Mouse (Mus musculus) layer of hippocampus, postnatal 36 days (tissue): ENCODE data around the gene Dlgap3. TPM values are rescaled to one million over a fixed set of nuclear protein-coding genes. Genes with fewer than 3 reads are reported as not detected.

Source experiments
- DNase-seq, 2 experiments: peaks; one replicate each; pipeline ENCODE4 v3.0.0; 2022
- total RNA-seq, 2 experiments: library from RNA; stranded (reverse); gene quantifications; 2 replicates each; pipeline ENCODE4 v1.2.3; 2021

The Dlgap3 gene
- total RNA-seq, 2 experiments from 2014 or later: 283 to 287 TPM

DNA sequence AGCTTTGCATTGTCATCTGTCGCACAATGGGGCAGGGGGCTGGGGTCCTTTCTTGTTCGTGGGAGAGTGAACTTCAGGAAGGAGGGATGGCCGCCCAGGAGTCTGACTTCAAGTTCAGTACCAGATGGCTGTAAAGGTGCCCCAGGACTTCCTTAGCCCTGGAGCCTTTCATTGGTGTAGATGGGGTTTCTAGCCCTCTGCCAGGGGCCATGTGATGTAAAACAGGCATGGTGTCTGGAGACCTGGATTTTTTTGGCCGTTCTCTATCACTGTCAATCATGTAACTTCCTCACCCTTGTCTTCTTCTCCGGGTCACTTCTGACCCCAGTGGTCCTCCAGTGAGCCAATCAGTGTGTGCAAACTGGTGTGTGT is 95.2 kb downstream of the Dlgap3 start:
- no peak for DNase-seq

DNA sequence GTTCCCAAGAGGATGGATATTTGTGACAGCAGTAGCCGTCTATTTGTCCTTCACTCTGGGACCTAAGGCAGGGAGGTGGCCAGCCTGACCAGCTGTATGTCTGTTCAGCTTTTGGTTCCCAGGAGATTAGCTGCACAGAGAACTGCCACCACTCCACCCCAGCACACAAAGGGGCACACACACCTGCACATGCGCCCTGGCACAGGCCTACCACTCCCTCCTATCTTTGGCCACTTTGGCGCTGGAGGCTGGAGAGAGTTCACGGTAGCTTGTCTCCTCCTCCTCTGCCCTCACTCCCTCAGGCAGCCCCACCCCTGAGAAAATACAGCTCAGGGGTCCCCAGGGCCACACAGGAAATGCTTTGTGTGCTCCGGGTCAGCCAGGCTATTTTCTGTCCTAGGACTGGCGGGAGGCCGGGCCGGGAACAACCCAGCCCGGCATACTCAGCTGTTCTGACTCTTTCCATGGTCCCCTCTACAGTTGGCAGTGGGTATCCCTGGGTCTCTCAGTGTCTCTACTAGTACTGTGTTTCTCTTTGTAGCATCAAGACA is 109.5 kb downstream of the Dlgap3 start:
- no peak for DNase-seq

- DNase-seq: no peak
Measured at GRCm38 (mm10) chr4:127279241-127279640, 110.2 kb downstream of the Dlgap3 start.

Other genes starting within 250 kb of the Dlgap3 start
- 10 to 100 TPM; 51.2 to 54.5 TPM for gene Zmym4, start 201.1 kb upstream of the Dlgap3 start, total RNA-seq
- gene Sfpq, start 147.9 kb upstream of the Dlgap3 start, total RNA-seq: 100 to 1,000 TPM; 265 to 324 TPM
- gene Zmym1, start 108.1 kb upstream of the Dlgap3 start, total RNA-seq: 10 to 100 TPM; 13.6 to 14.1 TPM
- 10 to 100 TPM; 45.2 to 51.2 TPM for gene Zmym6, start 91.8 kb upstream of the Dlgap3 start, total RNA-seq
- gene Tmem35b, start 45.5 kb upstream of the Dlgap3 start, total RNA-seq: 1 to 10 TPM; 4.6 to 4.9 TPM
- 10 to 100 TPM; 51.2 to 59.5 TPM for gene Smim12, start 74.6 kb downstream of the Dlgap3 start, total RNA-seq
- 1 to 10 TPM; 1.5 to 2.1 TPM for gene Gja4, start 144.8 kb downstream of the Dlgap3 start, total RNA-seq
- gene Gjb3, start 161.6 kb downstream of the Dlgap3 start, total RNA-seq: under 1 TPM; 0.30 to 0.50 TPM
- gene Gjb4, start 184.9 kb downstream of the Dlgap3 start, total RNA-seq: under 1 TPM in 1 of 2 experiments, not detected in 1; 0.25 TPM
- gene Gjb5, start 189.0 kb downstream of the Dlgap3 start, total RNA-seq: not detected